Mouse (Mus musculus) lung, postnatal 4 days (tissue): Measurements from ENCODE around the gene Phc3.
A peak's percentile ranks its signal among the peaks of the same experiment; 100 is the strongest.

Experiments
- DNase-seq, 2 experiments: peaks; one replicate each; pipeline ENCODE4 v3.0.0; 2021

Phc3 gene

GRCm38 (mm10) chr3:30969104-30969581 lies at the start of gene Phc3:
Phc3 (minus strand) TSS chr3:30969415.
- DNase-seq = peak; percentile 93 to 94

GRCm38 (mm10) chr3:31017652-31018051 lies 48.4 kb upstream of the Phc3 start:
- DNase-seq = no peak

GRCm38 (mm10) chr3:31016594-31017196 lies 47.5 kb upstream of the Phc3 start:
- no peak for DNase-seq

GRCm38 (mm10) chr3:31015682-31016443 lies 46.6 kb upstream of the Phc3 start:
- no peak for DNase-seq

GRCm38 (mm10) chr3:31014374-31014773 lies 45.2 kb upstream of the Phc3 start:
- no peak for DNase-seq

GRCm38 (mm10) chr3:31004320-31005209 lies 35.4 kb upstream of the Phc3 start:
- no peak for DNase-seq

- DNase-seq = no peak
Observed at GRCm38 (mm10) chr3:31001048-31001676, 31.9 kb upstream of the Phc3 start.

- DNase-seq = peak; percentile 14 to 36
Observed at GRCm38 (mm10) chr3:31000018-31000407, 30.8 kb upstream of the Phc3 start.

- peak; percentile 46 to 71 for DNase-seq
Observed at GRCm38 (mm10) chr3:30999401-31000017, 30.3 kb upstream of the Phc3 start.

- no peak for DNase-seq
Observed at GRCm38 (mm10) chr3:30996688-30997014, 27.4 kb upstream of the Phc3 start.

- DNase-seq = no peak
Observed at GRCm38 (mm10) chr3:30995899-30996687, 26.9 kb upstream of the Phc3 start.

GRCm38 (mm10) chr3:30995283-30995898 lies 26.2 kb upstream of the Phc3 start, which contains the start of gene Prkci:
Prkci (plus strand) TSS chr3:30995747.
- DNase-seq = peak; percentile 95 to 97

GRCm38 (mm10) chr3:30994859-30995258 lies 25.6 kb upstream of the Phc3 start:
- no peak for DNase-seq

- peak in 1 of 2 experiments; percentile 43 for DNase-seq
Observed at GRCm38 (mm10) chr3:30993066-30993573, 23.9 kb upstream of the Phc3 start.

- no peak for DNase-seq
Observed at GRCm38 (mm10) chr3:30992161-30992560, 22.9 kb upstream of the Phc3 start.

GRCm38 (mm10) chr3:30987396-30988318 lies 18.4 kb upstream of the Phc3 start:
- no peak for DNase-seq

GRCm38 (mm10) chr3:30982924-30983536 lies 13.8 kb upstream of the Phc3 start:
- DNase-seq = no peak

GRCm38 (mm10) chr3:30981616-30982380 lies 12.6 kb upstream of the Phc3 start:
- no peak for DNase-seq
